Mouse (Mus musculus) Patski (cell line): Measurements from ENCODE around the gene Cox19. TPM values are rescaled to one million over a fixed set of nuclear protein-coding genes. Genes with fewer than 3 reads are reported as not detected.
A peak's percentile ranks its signal among the peaks of the same experiment; 100 is the strongest.

Source experiments
- ATAC-seq: fragments of 100-300 bp; one replicate; pipeline ENCODE4 v1.8.0; 2021
- CTCF ChIA-PET: fragments of 350-600 bp; sonication (Branson Sonifier 250); formaldehyde crosslinking; loops from one replicate; lab custom pipeline; 2022; ENCODE audit warnings: inconsistent platforms; lab: Charles Lee
- POLR2A ChIA-PET: fragments of 350-600 bp; sonication (Branson Sonifier 250); formaldehyde crosslinking; loops from one replicate; lab custom pipeline; 2022; ENCODE audit warnings: antibody characterized with exemption, inconsistent platforms; lab: Charles Lee
- DNase-seq: peaks from one replicate; pipeline ENCODE4 v3.0.0-alpha.2; 2011; ENCODE audit warnings: low read depth, low spot score
- H3K27me3 ChIP-seq: fragments of 371-371 bp; one replicate; pipeline ENCODE4 v1.5.1; 2021
- CTCF ChIP-seq: fragments of 100-300 bp; IDR thresholded peaks from one replicate; pipeline ENCODE4 v1.5.1; 2021
- in situ Hi-C: fragments of 300-500 bp; cut with MboI; formaldehyde crosslinking; loops from 3 replicates; pipeline ENCODE4 v1.11.1; 2018; ENCODE audit warnings: low pct_unique_long_range_greater_than_20kb, mixed read lengths
- polyA plus RNA-seq: library from polyadenylated mRNA; unstranded; gene quantifications from one replicate; pipeline ENCODE4 v1.2.3, GENCODE M21; 2021

The Cox19 gene
- polyA plus RNA-seq, 1 experiment from 2014 or later = 66.1 TPM

GRCm38 (mm10) chr5:139313536-139313935 lies 37.7 kb downstream of the Cox19 start:
- POLR2A ChIA-PET = no interaction called here
- in situ Hi-C loops = no loop called here
- H3K27me3 ChIP-seq = no peaks in the 10 kb centered on the region
- DNase-seq = no peak
- ATAC-seq = no peak
- TF ChIP-seq CTCF = no peak
- CTCF ChIA-PET = no interaction called here

GRCm38 (mm10) chr5:139311822-139312221 lies 39.4 kb downstream of the Cox19 start:
- ATAC-seq (no peak), DNase-seq (no peak)
- in situ Hi-C loops = no loop called here
- TF ChIP-seq CTCF = no peak
- CTCF ChIA-PET = interaction anchor here (1.2 to 1.4 kb wide), 2 partner anchors 8 to 10 kb away, joined by 3 read pairs; no protein-coding TSS in a partner anchor
- POLR2A ChIA-PET = no interaction called here
- H3K27me3 ChIP-seq = no peaks in the 10 kb centered on the region

- H3K27me3 ChIP-seq = no peaks in the 10 kb centered on the region
- CTCF ChIA-PET = interaction anchor here (1.2 to 1.4 kb wide), 2 partner anchors 9 kb away, joined by 3 read pairs; no protein-coding TSS in a partner anchor
- POLR2A ChIA-PET = no interaction called here
- DNase-seq = no peak
- in situ Hi-C loops = no loop called here
- no peak for TF ChIP-seq CTCF
- no peak for ATAC-seq
Observed at GRCm38 (mm10) chr5:139310477-139310876, 40.7 kb downstream of the Cox19 start.

DNA sequence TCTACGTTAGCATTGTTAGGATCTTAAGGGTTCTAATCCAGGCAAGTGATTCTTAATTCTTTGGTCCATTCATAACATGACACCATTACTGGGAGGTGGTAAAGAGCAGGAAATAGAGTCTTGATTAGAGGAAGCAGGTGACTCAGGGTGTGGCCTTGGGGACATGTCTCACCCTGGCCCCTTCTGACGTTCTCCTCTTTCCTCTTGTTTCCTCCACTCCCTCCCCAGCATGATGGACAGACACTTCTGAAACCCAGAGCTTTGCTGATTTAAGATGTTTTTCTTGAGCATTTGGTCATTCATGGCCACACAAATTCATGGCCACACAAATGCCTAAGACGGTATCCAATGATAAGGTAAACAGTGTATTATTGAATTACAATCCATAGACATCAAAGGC lies 41.3 kb downstream of the Cox19 start:
- no peaks in the 10 kb centered on the region for H3K27me3 ChIP-seq
- TF ChIP-seq CTCF = no peak
- in situ Hi-C loops = no loop called here
- ATAC-seq (no peak), DNase-seq (no peak)
- ChIA-PET POLR2A (no interaction called here), CTCF (no interaction called here)

- no peak for TF ChIP-seq CTCF
- in situ Hi-C loops = no loop called here
- DNase-seq = no peak
- ATAC-seq = no peak
- ChIA-PET CTCF (no interaction called here), POLR2A (no interaction called here)
- H3K27me3 ChIP-seq = no peaks in the 10 kb centered on the region
Observed at GRCm38 (mm10) chr5:139303646-139304061, 47.6 kb downstream of the Cox19 start.

DNA sequence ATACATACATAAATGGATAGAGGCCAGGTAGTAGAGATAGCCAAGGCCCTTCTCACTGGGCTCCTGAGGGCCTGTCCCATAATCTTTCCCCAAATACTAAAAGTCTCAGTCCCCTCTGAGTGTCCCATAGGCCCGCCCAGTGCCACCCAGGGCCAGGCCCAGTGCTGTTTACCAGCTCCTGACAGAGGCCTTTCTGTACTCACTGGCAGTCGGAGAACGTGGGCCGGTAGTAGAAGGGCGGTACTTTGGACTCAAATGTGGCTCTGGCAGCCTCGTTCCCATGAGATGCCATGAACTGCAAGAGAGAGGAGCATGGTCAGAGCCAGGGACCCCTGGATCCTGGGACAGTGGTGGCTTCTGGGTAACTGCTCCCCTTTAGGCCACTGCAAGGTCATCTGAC lies 49.1 kb downstream of the Cox19 start:
- no peaks in the 10 kb centered on the region for H3K27me3 ChIP-seq
- ChIA-PET CTCF (interaction anchor here (0.9 to 1.9 kb wide), 3 partner anchors 9 to 53 kb away, joined by 3 to 6 read pairs (median 5); no protein-coding TSS in a partner anchor), POLR2A (no interaction called here)
- TF ChIP-seq CTCF = no peak
- DNase-seq = no peak
- no peak for ATAC-seq
- in situ Hi-C loops = no loop called here

DNA sequence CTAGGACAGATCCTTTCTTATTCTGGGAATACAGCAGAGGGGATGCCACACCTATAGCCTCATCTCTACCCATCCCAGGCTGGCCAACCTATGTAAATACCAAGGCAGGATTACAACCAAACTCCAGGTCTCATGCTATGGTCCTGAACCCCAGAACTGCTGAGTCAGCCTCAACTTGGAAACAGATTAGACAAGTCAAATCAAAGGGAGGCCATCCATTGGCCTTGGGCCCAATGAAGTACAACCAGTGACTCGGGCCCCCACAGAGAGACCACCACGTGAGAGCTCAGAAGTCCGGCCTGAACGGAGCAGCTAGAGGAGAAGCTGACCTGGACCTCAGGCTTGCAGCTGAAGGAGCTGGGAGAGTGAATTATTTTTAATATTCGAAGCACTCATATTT lies 53.5 kb downstream of the Cox19 start:
- no peak for TF ChIP-seq CTCF
- POLR2A ChIA-PET = no interaction called here
- in situ Hi-C loops = no loop called here

DNA sequence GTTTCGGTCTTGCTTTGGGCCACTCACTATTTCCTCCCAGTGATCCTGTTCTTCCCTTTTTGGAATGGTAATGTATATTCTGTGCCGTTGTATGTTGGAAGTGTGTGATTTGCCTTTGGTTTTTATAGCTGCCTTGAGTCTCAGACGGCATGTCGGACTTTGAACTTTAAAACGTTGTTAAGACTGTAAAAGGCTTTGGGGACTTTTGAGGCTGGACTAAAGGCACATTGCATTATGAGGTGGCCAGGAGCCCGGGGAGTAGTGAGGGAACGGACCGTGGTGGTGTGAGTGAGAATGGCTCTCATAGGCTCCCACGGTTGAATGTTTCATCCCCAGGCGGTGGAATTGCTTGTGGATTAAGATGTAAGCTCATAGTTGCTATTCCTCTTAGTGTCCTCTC lies 54.1 kb downstream of the Cox19 start:
- DNase-seq = no peak
- no peak for ATAC-seq
- H3K27me3 ChIP-seq = no peaks in the 10 kb centered on the region
- in situ Hi-C loops = no loop called here
- ChIA-PET CTCF (no interaction called here), POLR2A (no interaction called here)
- no peak for TF ChIP-seq CTCF

More for the DNA sequence above, 53.5 kb downstream of the Cox19 start:
- no peaks in the 10 kb centered on the region for H3K27me3 ChIP-seq
- ATAC-seq = no peak
- DNase-seq = no peak
- CTCF ChIA-PET = interaction anchor here (1.1 kb wide), 1 partner anchor 16 kb away, joined by 4 read pairs; no protein-coding TSS in a partner anchor

GRCm38 (mm10) chr5:139294089-139294488 lies 57.1 kb downstream of the Cox19 start:
- in situ Hi-C loops = no loop called here
- ChIA-PET POLR2A (no interaction called here), CTCF (no interaction called here)
- H3K27me3 ChIP-seq = no peaks in the 10 kb centered on the region
- ATAC-seq = no peak
- no peak for DNase-seq
- no peak for TF ChIP-seq CTCF

DNA sequence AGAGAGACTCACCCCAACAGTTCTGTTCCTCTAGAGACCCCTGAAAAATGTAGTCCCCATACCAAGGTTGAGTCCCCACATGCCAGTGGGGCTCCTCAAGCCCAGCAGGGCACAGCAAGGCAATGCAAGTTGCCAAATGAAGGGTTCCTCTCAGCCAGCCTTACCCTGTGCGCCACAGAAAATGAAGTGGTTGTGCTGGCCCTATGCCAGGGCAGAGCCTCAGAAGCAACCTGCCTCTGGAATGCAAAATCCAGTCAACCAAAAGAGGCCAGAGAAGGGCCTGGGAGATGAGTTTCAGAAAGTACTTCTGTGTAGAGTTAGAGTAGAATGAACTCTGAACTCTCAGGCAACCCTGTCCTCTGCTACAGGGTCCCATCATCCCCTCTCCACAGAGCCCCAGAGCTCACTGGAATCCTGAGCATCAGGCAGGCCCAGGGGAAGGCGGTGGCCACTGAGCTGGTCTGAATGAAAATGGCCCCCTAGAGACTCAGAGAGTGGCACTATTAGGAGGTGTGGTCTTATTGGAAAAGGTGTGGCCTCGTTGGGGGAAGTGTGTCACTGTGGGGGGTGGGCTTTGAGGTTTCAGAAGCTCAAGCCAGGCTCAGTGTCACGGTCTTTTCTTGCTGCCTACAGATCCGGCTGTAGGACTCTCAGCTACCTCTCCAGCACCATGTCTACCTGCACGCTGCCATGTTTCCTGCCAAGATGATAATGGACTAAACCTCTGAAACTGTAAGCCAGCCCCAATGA lies 59.2 kb downstream of the Cox19 start:
- no peak for TF ChIP-seq CTCF
- DNase-seq (no peak), ATAC-seq (peak; percentile 26)
- CTCF ChIA-PET = interaction anchor here (2.0 kb wide), 1 partner anchor 10 kb away, joined by 8 read pairs; no protein-coding TSS in a partner anchor
- no peaks in the 10 kb centered on the region for H3K27me3 ChIP-seq
- POLR2A ChIA-PET = no interaction called here
- in situ Hi-C loops = no loop called here

DNA sequence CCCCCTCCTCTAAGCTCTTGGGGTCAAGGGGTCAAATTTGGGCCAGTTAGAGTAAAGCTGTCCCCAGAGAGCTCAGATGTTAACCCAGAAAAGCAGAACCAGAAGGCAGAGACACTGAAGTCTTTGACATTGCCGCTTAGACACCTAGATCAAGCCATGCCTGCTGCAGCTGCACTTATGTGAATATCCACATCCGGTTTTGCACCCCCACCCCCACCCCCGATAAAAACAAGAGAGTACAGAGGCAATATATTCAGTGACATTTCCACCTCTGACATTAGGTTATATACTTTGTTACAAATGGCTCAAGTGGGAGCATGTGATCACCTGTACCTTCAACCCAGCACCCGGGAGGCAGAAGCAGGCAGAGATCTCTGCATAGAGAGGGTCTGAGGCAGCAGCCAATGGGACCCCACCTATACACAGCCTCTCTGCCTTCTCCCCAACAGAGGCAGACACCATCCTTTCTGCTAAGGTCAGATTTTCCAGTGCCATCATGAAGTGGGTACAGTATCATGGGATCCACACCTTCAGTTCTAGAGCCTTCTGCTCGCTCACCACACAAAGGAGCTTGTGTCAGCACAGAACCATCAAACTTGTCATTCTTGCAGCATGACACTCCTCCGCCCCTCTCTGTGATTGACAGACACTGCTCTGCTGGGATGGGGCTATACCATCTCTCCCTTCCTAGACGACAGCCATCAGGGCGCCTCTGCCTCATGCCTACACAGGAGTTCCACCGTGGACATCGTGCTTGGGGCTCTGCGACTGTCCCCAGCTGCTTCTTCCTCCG lies 60.6 kb downstream of the Cox19 start:
- no peak for TF ChIP-seq CTCF
- no peaks in the 10 kb centered on the region for H3K27me3 ChIP-seq
- DNase-seq (no peak), ATAC-seq (no peak)
- in situ Hi-C loops = no loop called here
- CTCF ChIA-PET = interaction anchor here (2.0 kb wide), 1 partner anchor 8 kb away, joined by 8 read pairs; no protein-coding TSS in a partner anchor
- POLR2A ChIA-PET = no interaction called here
